Mouse (Mus musculus) small intestine, adult 2 months (tissue): ENCODE measurements at regions not wholly inside any gene's neighbourhood (a gene's known extent, or its start where the extent isn't known, plus 50 kb on each side); places are given as distances from the start of the nearest gene placed in this dataset.

ENCODE experiments used
- H3K27ac ChIP-seq: fragments of 200-500 bp; 2 replicates; pipeline ENCODE4 v1.5.1; 2012; ENCODE audit warnings: low read depth, low read length, control low read depth, inconsistent platforms; ENCODE audit not compliant: insufficient read depth
- H3K27me3 ChIP-seq: fragments of 200-500 bp; 2 replicates; pipeline ENCODE4 v1.6.1; 2012; ENCODE audit warnings: mild to moderate bottlenecking, moderate library complexity, low read length, inconsistent platforms; ENCODE audit not compliant: control insufficient read depth, insufficient read depth
- H3K36me3 ChIP-seq: fragments of 200-500 bp; 2 replicates; pipeline ENCODE4 v1.6.1; 2012; ENCODE audit warnings: mild to moderate bottlenecking, low read length, control low read depth, inconsistent platforms; ENCODE audit not compliant: control insufficient read depth, insufficient read depth
- H3K4me1 ChIP-seq: fragments of 200-500 bp; 2 replicates; pipeline ENCODE4 v1.6.1; 2012; ENCODE audit warnings: low read length, inconsistent platforms, mixed read lengths; ENCODE audit not compliant: control insufficient read depth, insufficient read depth, insufficient read length
- H3K4me3 ChIP-seq: fragments of 200-500 bp; 2 replicates; pipeline ENCODE4 v1.5.1; 2012; ENCODE audit warnings: low read depth, mild to moderate bottlenecking, control low read depth, inconsistent platforms, low read length, moderate library complexity
- CTCF ChIP-seq: fragments of 200-500 bp; IDR thresholded peaks from 2 replicates; pipeline ENCODE4 v1.5.1; 2012; ENCODE audit warnings: low read depth, mild to moderate bottlenecking, control low read depth, inconsistent platforms, low read length, moderate library complexity, mixed read lengths; ENCODE audit not compliant: insufficient replicate concordance, insufficient read length; ENCODE audit errors: extremely low read depth
- POLR2A ChIP-seq: fragments of 200-500 bp; IDR thresholded peaks from 2 replicates; pipeline ENCODE4 v1.6.1; 2012; ENCODE audit warnings: low read depth, mild to moderate bottlenecking, control low read depth, inconsistent platforms, low read length, moderate library complexity
- WGBS: fragments of 180-500 bp; shearing (Covaris S2); methylation state at CpG from one replicate; pipeline ENCODE4 v1.1.7; 2018; 5-methylcytosine and 5-hydroxymethylcytosine counted together

DNA sequence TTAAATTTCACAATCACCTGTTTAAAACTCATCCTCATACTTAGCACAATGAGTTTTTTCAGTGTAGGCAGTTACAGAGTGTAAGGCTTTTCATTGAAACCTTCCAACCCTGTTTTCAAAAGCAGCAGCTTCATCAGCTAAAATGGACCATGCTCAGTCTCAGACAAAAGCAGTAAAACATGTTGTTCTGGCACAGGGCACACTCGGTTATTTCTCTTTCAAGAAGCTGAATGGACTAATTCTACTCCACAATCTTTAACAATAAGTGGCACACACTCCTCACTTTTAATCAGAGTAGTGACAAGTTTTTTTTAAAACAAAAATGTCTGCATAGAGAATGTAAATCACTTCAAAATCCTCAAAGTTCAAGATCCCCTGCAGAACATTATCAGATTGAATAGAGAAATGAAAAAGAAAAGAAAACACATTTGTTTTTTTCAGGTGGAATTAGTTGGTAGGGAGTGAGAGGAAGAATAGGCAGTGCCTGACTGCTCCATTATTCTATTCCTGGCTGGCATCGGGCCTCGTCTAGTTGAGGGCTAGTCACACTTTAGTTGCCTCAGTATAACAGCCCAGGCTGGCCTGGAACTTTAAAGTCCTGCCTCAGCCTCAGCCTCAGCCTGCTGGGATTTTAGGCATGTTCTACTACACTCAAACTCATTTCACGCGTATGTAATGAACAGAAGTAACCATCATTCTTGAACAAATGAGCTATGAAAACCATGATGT is 128.2 kb upstream of the Cp start:
- TF ChIP-seq POLR2A = no peak
- TF ChIP-seq CTCF = no peak
- H3K27me3 ChIP-seq = no peaks in the 10 kb centered on the region
- 77% methylated on average over 5 of the region's 5 CpGs for WGBS

DNA sequence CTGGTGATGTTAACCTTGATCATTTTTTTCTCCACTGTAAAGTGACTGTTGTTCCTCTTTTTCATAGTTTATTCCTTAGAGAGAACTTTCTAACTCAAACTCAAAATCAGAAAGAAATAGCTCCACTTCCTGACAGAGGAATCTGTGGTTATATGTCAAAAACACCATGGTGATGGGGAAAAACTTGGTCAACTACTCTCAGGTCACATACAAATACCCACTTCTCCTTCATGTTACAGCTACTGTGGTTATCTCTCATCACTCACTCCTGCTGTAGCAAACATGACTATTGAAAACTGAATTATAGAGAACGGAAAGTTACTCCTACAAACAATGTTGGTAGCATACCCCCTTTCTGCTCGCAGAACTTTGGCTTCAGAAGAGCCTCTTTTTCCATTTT is 127.1 kb upstream of the Cp start:
- TF ChIP-seq CTCF (no peak), POLR2A (no peak)
- no peak overlapping the region for H3K4me3 ChIP-seq
- no peak overlapping the region for H3K27ac ChIP-seq
- no peaks in the 10 kb centered on the region for H3K36me3 ChIP-seq
- WGBS = 77% methylated on average over 2 of the region's 2 CpGs
- no peaks in the 10 kb centered on the region for H3K27me3 ChIP-seq
- no peaks in the 10 kb centered on the region for H3K4me1 ChIP-seq

More for the DNA sequence above, 128.2 kb upstream of the Cp start:
- Histone ChIP-seq H3K36me3 (no peaks in the 10 kb centered on the region), H3K4me1 (no peaks in the 10 kb centered on the region), H3K27ac (no peak overlapping the region), H3K4me3 (no peak overlapping the region)

DNA sequence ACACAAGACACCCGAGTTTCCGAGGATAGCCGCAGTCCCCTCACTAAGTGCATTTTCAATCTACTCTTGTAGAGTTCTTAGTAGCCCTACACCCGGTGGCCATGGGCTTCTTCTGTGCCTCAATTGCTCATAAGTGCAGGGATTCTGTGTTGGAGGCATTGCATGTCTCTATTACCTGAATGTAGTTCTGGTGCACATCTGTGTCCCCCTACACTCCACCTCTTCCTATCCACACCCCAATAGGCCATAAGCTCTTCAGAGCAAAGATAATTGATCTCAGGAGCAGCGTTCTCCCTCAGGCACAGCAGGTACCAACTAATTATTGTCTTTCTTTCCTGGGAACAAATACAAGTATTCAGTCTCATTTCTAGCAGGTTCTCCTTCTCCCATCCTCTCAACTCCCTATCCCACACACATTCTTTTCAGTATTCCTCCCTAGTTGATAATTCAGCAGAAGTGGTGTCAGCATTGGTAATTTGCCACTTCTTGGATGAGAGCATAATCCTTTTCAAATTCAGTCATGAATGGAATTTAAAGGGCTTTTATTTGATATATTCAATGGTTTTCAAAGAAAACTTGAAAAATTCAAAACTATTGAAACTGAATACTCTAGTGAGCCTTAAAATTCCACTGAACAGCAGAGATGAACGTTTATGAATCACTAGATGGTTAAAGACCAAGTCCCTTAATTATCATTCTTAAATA is 108.7 kb upstream of the Cp start:
- TF ChIP-seq POLR2A = no peak
- no peak for TF ChIP-seq CTCF
- Histone ChIP-seq H3K4me3 (no peak overlapping the region), H3K27me3 (no peaks in the 10 kb centered on the region), H3K36me3 (no peaks in the 10 kb centered on the region), H3K27ac (no peak overlapping the region), H3K4me1 (no peaks in the 10 kb centered on the region)
- 77% methylated on average over 6 of the region's 6 CpGs for WGBS

GRCm38 (mm10) chr3:19848736-19849269 is 108.1 kb upstream of the Cp start:
- H3K4me1 ChIP-seq = no peaks in the 10 kb centered on the region
- H3K27me3 ChIP-seq = no peaks in the 10 kb centered on the region
- H3K27ac ChIP-seq = no peak overlapping the region
- WGBS = 59% methylated on average over 1 of the region's 1 CpGs
- no peaks in the 10 kb centered on the region for H3K36me3 ChIP-seq
- no peak overlapping the region for H3K4me3 ChIP-seq
- TF ChIP-seq CTCF (no peak), POLR2A (no peak)

DNA sequence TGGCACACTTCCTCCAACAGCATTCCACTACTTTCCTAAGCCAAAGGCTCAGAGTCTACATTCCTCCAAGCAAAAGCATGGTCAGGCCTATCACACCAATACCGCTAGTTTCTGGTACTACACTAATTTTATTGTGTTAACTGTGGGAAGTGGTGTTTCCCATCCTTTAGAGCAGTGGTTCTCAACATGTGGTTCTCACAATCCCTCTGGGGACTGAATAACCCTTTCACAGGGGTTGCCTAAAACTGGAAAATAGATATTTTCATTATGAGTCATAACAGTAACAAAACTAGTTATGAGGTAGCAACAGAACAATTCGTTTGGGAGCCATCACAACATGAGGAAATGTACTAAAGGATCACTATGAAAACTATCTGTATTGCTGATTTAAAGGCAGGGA is 74.2 kb upstream of the Cp start:
- WGBS = 61% methylated on average over 2 of the region's 2 CpGs
- no peaks in the 10 kb centered on the region for H3K4me1 ChIP-seq
- no peaks in the 10 kb centered on the region for H3K27me3 ChIP-seq
- no peaks in the 10 kb centered on the region for H3K36me3 ChIP-seq
- no peak overlapping the region for H3K27ac ChIP-seq
- TF ChIP-seq CTCF = no peak
- TF ChIP-seq POLR2A = no peak
- H3K4me3 ChIP-seq = no peak overlapping the region

DNA sequence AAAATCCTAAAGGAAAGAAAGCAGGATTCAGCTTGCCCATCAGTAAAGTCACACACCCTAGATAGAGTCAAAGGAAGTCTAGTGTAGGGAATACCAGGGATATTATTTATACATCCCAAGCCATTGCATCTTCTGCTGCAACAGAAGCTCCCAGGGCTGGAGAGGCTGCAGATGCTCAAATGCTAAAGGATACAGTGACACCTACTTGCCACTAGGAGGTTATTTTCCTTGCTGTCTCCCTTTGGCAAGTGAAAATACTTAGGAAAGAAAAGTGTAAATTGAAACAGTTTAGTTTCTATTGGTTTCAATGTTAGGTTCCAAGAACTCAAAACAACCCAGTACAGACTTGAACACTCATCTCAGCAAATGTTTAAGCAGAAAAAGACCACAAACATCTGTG is 68.4 kb upstream of the Cp start:
- Histone ChIP-seq H3K36me3 (no peaks in the 10 kb centered on the region), H3K4me3 (no peak overlapping the region), H3K27me3 (no peaks in the 10 kb centered on the region), H3K4me1 (no peaks in the 10 kb centered on the region), H3K27ac (no peak overlapping the region)
- TF ChIP-seq CTCF = no peak
- no peak for TF ChIP-seq POLR2A

DNA sequence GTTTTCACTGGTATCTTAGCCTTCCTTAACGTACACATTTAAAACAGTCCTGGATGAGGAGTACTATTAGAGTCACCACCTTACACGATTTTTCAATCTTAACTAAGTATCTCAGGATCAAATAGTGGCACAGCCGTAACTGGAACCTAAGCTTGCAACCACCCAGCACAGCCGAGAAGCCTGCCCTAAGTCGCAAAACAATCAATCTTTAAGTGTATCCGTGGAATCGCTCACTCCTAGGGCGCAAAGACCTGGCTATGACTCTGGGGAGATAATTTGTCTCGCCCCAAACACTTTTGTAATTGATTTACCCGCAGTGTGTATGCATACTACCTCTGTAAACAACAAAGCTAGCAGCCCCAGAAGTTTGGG is 62.6 kb upstream of the Cp start:
- no peaks in the 10 kb centered on the region for H3K36me3 ChIP-seq
- H3K4me3 ChIP-seq = peak overlapping the region; percentile 94
- H3K27me3 ChIP-seq = no peaks in the 10 kb centered on the region
- WGBS = 4% methylated on average over 10 of the region's 10 CpGs
- no peak for TF ChIP-seq CTCF
- no peak for TF ChIP-seq POLR2A
- peaks cover 2% of the 10 kb centered on the region; the same call in 1 of the 2 replicates for H3K4me1 ChIP-seq
- H3K27ac ChIP-seq = no peak overlapping the region
